Mouse (Mus musculus): ENCODE measurements around the gene Phldb2. TPM values are rescaled to one million over a fixed set of nuclear protein-coding genes. Genes with fewer than 3 reads are reported as not detected.

Phldb2 gene
- polyA plus RNA-seq (2015; fragmentation: Nextera tagmentation; extraction: Ambion mirVana) = 6.8 and 7.9 TPM in 2 replicates

GRCm38 (mm10) chr16:45953394-45953793, at the start of gene Phldb2:
TSS of gene Phldb2 (minus strand) at chr16:45953598.
- Histone ChIP-seq H3K4me2 (ENCODE audit: low read length) (no peak within 1 kb of the TSS), H3K4me1 (ENCODE audit: control insufficient read depth, insufficient read depth, low read depth, low read length) (no peaks in the 10 kb centered on the region), H3K27ac (ENCODE audit: low read depth, low read length) (no peak within 1 kb of the TSS), H3K27me3 (replicated peaks; ENCODE audit: control insufficient read depth, insufficient read depth, low read length) (no peaks in the 10 kb centered on the region), H3K9ac (ENCODE audit: low read depth, low read length) (no peak within 1 kb of the TSS), H3K9me3 (ENCODE audit: control insufficient read depth, low read length) (no peaks in the 10 kb centered on the region), H3K4me3 (ENCODE audit: low read length) (no peak within 1 kb of the TSS), H3K36me3 (ENCODE audit: control insufficient read depth, insufficient read depth, low read length) (no peaks in the 10 kb centered on the region)
- WGBS = 77% methylated on average over 4 of the region's 4 CpGs
- ATAC-seq = no peak

- H3K27me3 ChIP-seq (replicated peaks; ENCODE audit: control insufficient read depth, insufficient read depth, low read length) = no peaks in the 10 kb centered on the region
- no peaks in the 10 kb centered on the region for H3K4me1 ChIP-seq (ENCODE audit: control insufficient read depth, insufficient read depth, low read depth, low read length)
- H3K36me3 ChIP-seq (ENCODE audit: control insufficient read depth, insufficient read depth, low read length) = no peaks in the 10 kb centered on the region
- H3K9me3 ChIP-seq (ENCODE audit: control insufficient read depth, low read length) = no peaks in the 10 kb centered on the region
- H3K4me2 ChIP-seq (ENCODE audit: low read length) = no peak overlapping the region
- WGBS = 80% methylated on average over 10 of the region's 10 CpGs
- no peak overlapping the region for H3K27ac ChIP-seq (ENCODE audit: low read depth, low read length)
- H3K9ac ChIP-seq (ENCODE audit: low read depth, low read length) = no peak overlapping the region
- H3K4me3 ChIP-seq (ENCODE audit: low read length) = no peak overlapping the region
- ATAC-seq = no peak
Observed at GRCm38 (mm10) chr16:46001550-46002166, 48.3 kb upstream of the Phldb2 start.

DNA sequence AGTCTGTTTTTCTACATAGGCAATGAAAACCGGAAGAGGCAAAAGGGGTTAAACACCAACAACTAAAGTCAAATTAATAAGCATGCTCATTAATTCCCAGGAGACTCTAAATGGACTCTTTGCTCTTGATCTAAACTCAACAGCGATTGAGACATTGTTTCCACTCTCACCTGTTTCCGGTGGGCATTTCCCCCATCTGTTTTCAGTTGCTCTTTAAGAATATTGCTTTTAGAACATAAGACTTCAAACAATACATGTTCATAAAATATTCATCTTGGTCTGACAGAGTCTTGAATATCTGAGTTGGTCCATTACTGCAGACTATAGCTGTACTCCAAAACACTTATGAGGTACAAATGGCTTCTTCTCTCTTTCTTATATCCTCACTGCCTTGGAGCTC, 47.6 kb upstream of the Phldb2 start:
- WGBS = 84% methylated on average over 3 of the region's 3 CpGs

GRCm38 (mm10) chr16:45999374-46000191, 46.2 kb upstream of the Phldb2 start:
- Histone ChIP-seq H3K9me3 (ENCODE audit: control insufficient read depth, low read length) (no peaks in the 10 kb centered on the region), H3K27me3 (replicated peaks; ENCODE audit: control insufficient read depth, insufficient read depth, low read length) (no peaks in the 10 kb centered on the region), H3K27ac (ENCODE audit: low read depth, low read length) (no peak overlapping the region), H3K9ac (ENCODE audit: low read depth, low read length) (no peak overlapping the region), H3K4me3 (ENCODE audit: low read length) (no peak overlapping the region), H3K4me1 (ENCODE audit: control insufficient read depth, insufficient read depth, low read depth, low read length) (no peaks in the 10 kb centered on the region), H3K4me2 (ENCODE audit: low read length) (no peak overlapping the region), H3K36me3 (ENCODE audit: control insufficient read depth, insufficient read depth, low read length) (no peaks in the 10 kb centered on the region)
- WGBS = 27% methylated on average over 10 of the region's 10 CpGs
- peak; percentile 74 for ATAC-seq

More for the DNA sequence above, 47.6 kb upstream of the Phldb2 start:
- H3K4me3 ChIP-seq (ENCODE audit: low read length) = no peak overlapping the region
- H3K27ac ChIP-seq (ENCODE audit: low read depth, low read length) = no peak overlapping the region
- H3K9me3 ChIP-seq (ENCODE audit: control insufficient read depth, low read length) = no peaks in the 10 kb centered on the region
- no peaks in the 10 kb centered on the region for H3K36me3 ChIP-seq (ENCODE audit: control insufficient read depth, insufficient read depth, low read length)
- H3K9ac ChIP-seq (ENCODE audit: low read depth, low read length) = no peak overlapping the region
- no peaks in the 10 kb centered on the region for H3K27me3 ChIP-seq (replicated peaks; ENCODE audit: control insufficient read depth, insufficient read depth, low read length)
- no peak for ATAC-seq
- no peak overlapping the region for H3K4me2 ChIP-seq (ENCODE audit: low read length)
- H3K4me1 ChIP-seq (ENCODE audit: control insufficient read depth, insufficient read depth, low read depth, low read length) = no peaks in the 10 kb centered on the region

- no peak for ATAC-seq
- Histone ChIP-seq H3K4me2 (ENCODE audit: low read length) (no peak overlapping the region), H3K36me3 (ENCODE audit: control insufficient read depth, insufficient read depth, low read length) (no peaks in the 10 kb centered on the region), H3K9me3 (ENCODE audit: control insufficient read depth, low read length) (no peaks in the 10 kb centered on the region), H3K4me1 (ENCODE audit: control insufficient read depth, insufficient read depth, low read depth, low read length) (no peaks in the 10 kb centered on the region), H3K27ac (ENCODE audit: low read depth, low read length) (no peak overlapping the region), H3K27me3 (replicated peaks; ENCODE audit: control insufficient read depth, insufficient read depth, low read length) (no peaks in the 10 kb centered on the region), H3K9ac (ENCODE audit: low read depth, low read length) (no peak overlapping the region), H3K4me3 (ENCODE audit: low read length) (no peak overlapping the region)
- 84% methylated on average over 7 of the region's 7 CpGs for WGBS
Observed at GRCm38 (mm10) chr16:45998231-45998630, 44.8 kb upstream of the Phldb2 start.

DNA sequence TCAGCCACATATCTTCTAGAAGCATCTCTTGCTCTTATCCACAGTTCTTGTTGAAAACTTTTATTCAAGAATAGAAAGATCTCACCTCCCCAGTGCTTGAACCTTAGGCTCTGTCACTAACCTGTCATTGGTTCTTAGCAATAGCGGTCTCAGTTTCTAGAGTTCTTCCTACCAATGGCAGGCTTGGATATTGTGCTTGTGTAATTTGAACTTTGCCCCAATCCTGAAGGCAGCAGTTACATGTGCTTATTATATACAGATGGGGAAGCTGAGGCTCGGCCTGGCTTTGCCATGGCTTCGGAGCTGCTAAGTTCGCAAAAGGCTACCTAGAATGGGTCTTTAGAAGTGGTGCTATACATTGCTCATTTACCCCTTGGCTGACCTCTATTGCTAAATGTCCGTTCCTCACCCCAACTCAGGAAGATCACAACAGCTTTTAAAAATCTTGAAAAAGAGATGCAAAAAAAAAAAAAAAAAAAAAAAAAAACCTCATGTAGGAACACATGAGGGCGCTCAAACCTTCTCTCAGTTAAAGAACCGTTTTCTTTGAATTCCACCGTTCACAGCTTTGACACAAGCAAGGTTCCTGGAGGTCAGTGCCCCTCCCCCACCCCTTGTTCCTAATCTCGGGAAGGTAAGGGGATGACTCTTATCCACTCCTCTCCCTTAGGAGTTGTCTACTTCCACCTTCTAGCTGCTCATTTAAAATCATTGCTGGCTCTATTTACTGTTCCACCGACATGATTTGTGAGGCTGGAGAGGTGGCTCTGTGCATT, 37.7 kb upstream of the Phldb2 start:
- Histone ChIP-seq H3K36me3 (ENCODE audit: control insufficient read depth, insufficient read depth, low read length) (no peaks in the 10 kb centered on the region), H3K4me1 (ENCODE audit: control insufficient read depth, insufficient read depth, low read depth, low read length) (no peaks in the 10 kb centered on the region), H3K27me3 (replicated peaks; ENCODE audit: control insufficient read depth, insufficient read depth, low read length) (no peaks in the 10 kb centered on the region), H3K4me3 (ENCODE audit: low read length) (no peak overlapping the region), H3K9me3 (ENCODE audit: control insufficient read depth, low read length) (no peaks in the 10 kb centered on the region), H3K27ac (ENCODE audit: low read depth, low read length) (no peak overlapping the region), H3K9ac (ENCODE audit: low read depth, low read length) (no peak overlapping the region), H3K4me2 (ENCODE audit: low read length) (no peak overlapping the region)
- no peak for ATAC-seq
- 50% methylated on average over 10 of the region's 10 CpGs for WGBS

DNA sequence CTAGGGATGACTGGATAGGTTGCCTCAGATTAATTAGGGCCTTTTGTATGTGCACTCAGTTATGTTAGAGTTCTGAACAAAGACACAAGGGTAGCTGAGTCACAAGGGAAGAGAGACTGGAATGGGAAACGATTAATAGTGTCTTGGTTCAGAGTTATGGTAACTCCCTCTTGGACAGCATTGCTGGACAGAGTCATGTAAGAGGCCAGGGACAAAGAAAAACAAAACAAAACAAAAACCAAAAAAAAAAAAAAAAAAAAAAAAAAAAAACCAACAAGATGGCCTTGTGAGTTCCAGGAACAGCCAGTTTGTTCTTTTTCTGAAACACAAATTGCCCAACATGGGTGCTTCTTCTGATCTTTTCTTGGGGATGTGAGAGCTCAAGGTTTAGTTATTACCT, 32.8 kb upstream of the Phldb2 start:
- Histone ChIP-seq H3K9me3 (ENCODE audit: control insufficient read depth, low read length) (no peaks in the 10 kb centered on the region), H3K4me2 (ENCODE audit: low read length) (no peak overlapping the region), H3K27me3 (replicated peaks; ENCODE audit: control insufficient read depth, insufficient read depth, low read length) (no peaks in the 10 kb centered on the region), H3K27ac (ENCODE audit: low read depth, low read length) (no peak overlapping the region), H3K4me3 (ENCODE audit: low read length) (no peak overlapping the region), H3K4me1 (ENCODE audit: control insufficient read depth, insufficient read depth, low read depth, low read length) (peaks cover 3% of the 10 kb centered on the region; the same call in 1 of the 2 replicates), H3K36me3 (ENCODE audit: control insufficient read depth, insufficient read depth, low read length) (no peaks in the 10 kb centered on the region), H3K9ac (ENCODE audit: low read depth, low read length) (no peak overlapping the region)
- 56% methylated on average over 1 of the region's 1 CpGs for WGBS
- no peak for ATAC-seq

DNA sequence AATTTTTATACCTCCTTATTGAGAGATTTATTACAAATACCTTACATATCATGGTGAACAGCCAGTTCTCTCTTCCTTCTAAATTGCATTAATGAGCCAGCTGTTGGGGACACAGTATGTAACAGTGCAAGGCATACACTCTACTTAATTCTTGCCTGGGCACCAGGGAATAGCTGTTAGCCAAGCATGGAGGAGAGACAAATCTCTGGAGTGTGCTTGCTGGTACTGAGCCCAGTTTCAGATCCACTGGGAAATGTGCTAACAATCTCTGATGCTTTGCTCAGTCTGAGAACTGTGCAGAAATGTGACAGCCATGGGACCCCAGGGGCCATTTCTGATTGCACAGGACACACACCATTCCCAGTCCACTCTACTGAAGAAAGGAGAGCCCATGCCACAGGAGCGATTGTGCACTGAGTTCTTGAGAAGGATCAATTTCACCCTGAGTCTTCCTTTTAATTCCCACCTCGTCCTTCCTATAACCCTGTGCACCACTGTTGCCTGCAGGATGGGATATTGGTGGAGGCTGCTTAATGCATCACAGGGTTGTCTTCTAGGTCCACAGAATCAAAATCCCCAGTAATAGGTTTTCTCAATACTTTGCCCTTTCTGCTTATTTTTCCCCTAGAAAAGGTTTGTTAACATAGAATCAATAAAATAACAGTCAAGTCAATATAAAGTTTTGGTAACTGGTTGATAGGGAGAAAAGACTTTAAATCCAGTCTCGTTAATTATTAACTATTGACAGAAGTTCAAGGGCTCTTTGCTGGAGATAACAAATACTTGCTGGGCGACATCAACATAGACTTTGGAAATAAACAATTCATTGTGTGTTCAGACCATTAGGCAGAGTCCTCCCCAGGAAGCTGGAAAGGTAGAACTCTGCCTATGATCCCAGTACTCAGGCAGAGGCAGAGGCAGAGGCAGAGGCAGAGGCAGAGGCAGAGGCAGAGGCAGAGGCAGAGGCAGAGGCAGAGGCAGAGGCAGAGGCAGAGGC, 31.5 kb upstream of the Phldb2 start:
- no peak overlapping the region for H3K4me2 ChIP-seq (ENCODE audit: low read length)
- ATAC-seq = peak; percentile 85
- no peaks in the 10 kb centered on the region for H3K27me3 ChIP-seq (replicated peaks; ENCODE audit: control insufficient read depth, insufficient read depth, low read length)
- no peak overlapping the region for H3K9ac ChIP-seq (ENCODE audit: low read depth, low read length)
- H3K4me1 ChIP-seq (ENCODE audit: control insufficient read depth, insufficient read depth, low read depth, low read length) = peaks cover 3% of the 10 kb centered on the region; the same call in 1 of the 2 replicates
- peak overlapping the region; percentile 31 for H3K27ac ChIP-seq (ENCODE audit: low read depth, low read length)
- H3K36me3 ChIP-seq (ENCODE audit: control insufficient read depth, insufficient read depth, low read length) = no peaks in the 10 kb centered on the region
- no peak overlapping the region for H3K4me3 ChIP-seq (ENCODE audit: low read length)
- no peaks in the 10 kb centered on the region for H3K9me3 ChIP-seq (ENCODE audit: control insufficient read depth, low read length)
- 72% methylated on average over 4 of the region's 4 CpGs for WGBS
